Mouse (Mus musculus) ES-E14 (cell line): Measurements from ENCODE around the gene Dctn2. TPM values are rescaled to one million over a fixed set of nuclear protein-coding genes. Genes with fewer than 3 reads are reported as not detected.
A peak's percentile ranks its signal among the peaks of the same experiment; 100 is the strongest.

Experiments used
- DNase-seq: peaks from one replicate; pipeline ENCODE4 v3.0.0-alpha.2; 2013; ENCODE audit warnings: low read depth, low spot score
- H3K27ac ChIP-seq: 2 replicates; pipeline ENCODE4 v1.5.1; 2012; ENCODE audit warnings: low read depth, mild to moderate bottlenecking, low read length, moderate library complexity, mixed read lengths; ENCODE audit not compliant: poor library complexity, insufficient read depth, severe bottlenecking
- H3K36me3 ChIP-seq: 2 replicates; pipeline ENCODE4 v1.6.1; 2012; ENCODE audit warnings: mild to moderate bottlenecking, low read length, moderate library complexity, mixed read lengths; ENCODE audit not compliant: control insufficient read depth, poor library complexity, insufficient read depth, severe bottlenecking
- H3K4me1 ChIP-seq, 2 experiments: fragments of 150-350 bp in 1 of 2; sonication (generic) in 1 of 2; 2 replicates each; pipeline ENCODE4 v1.6.1; 2012; ENCODE audit warnings: low read length in 2 of 2, mild to moderate bottlenecking in 1 of 2, mixed read lengths in 1 of 2; ENCODE audit not compliant: control insufficient read depth in 2 of 2, insufficient read depth in 2 of 2, poor library complexity in 1 of 2
- H3K4me3 ChIP-seq, 2 experiments: fragments of 150-350 bp in 1 of 2; sonication (generic) in 1 of 2; 2 replicates each; pipeline ENCODE4 v1.5.1; 2012; ENCODE audit warnings: low read length in 2 of 2, low read depth in 1 of 2, mild to moderate bottlenecking in 1 of 2, mixed read lengths in 1 of 2; ENCODE audit not compliant: insufficient read depth in 1 of 2, poor library complexity in 1 of 2, severe bottlenecking in 1 of 2
- H3K9ac ChIP-seq: 2 replicates; pipeline ENCODE4 v1.6.1; 2012; ENCODE audit warnings: low read depth, mild to moderate bottlenecking, low read length, mixed read lengths; ENCODE audit not compliant: poor library complexity, insufficient read depth, severe bottlenecking
- H3K9me3 ChIP-seq: fragments of 150-350 bp; sonication (generic); 2 replicates; pipeline ENCODE4 v1.6.1; 2012; ENCODE audit warnings: low read depth, mild to moderate bottlenecking, low read length; ENCODE audit not compliant: control insufficient read depth, insufficient read depth
- CHD2 ChIP-seq: IDR thresholded peaks from 2 replicates; pipeline ENCODE4 v1.6.1; 2014; ENCODE audit warnings: mild to moderate bottlenecking, low read depth, low read length, inconsistent platforms
- HCFC1 ChIP-seq: IDR thresholded peaks from 2 replicates; pipeline ENCODE4 v1.6.1; 2012; ENCODE audit warnings: low read length, inconsistent platforms, borderline replicate concordance; ENCODE audit not compliant: insufficient read depth
- MAFK ChIP-seq: IDR thresholded peaks from 2 replicates; pipeline ENCODE4 v1.6.1; 2014; ENCODE audit warnings: mild to moderate bottlenecking, low read depth, low read length, inconsistent platforms; ENCODE audit not compliant: insufficient read depth
- ZC3H11A ChIP-seq: IDR thresholded peaks from 2 replicates; pipeline ENCODE4 v1.6.1; 2012; ENCODE audit warnings: low read depth, mild to moderate bottlenecking, inconsistent platforms, low read length, borderline replicate concordance
- ZNF384 ChIP-seq: IDR thresholded peaks from 2 replicates; pipeline ENCODE4 v1.6.1; 2012; ENCODE audit warnings: low read depth, low read length, inconsistent platforms
- in situ Hi-C, 2 experiments: fragments of 600-800 bp; cut with MboI; formaldehyde crosslinking; loops; one replicate each; pipeline ENCODE4 v1.15.1; 2025; ENCODE audit warnings: low sequenced_read_pairs in 2 of 2, inconsistent platforms in 1 of 2; ENCODE audit not compliant: unreplicated experiment in 2 of 2
- total RNA-seq: library from RNA; depleted of rRNA; stranded (reverse); fragments of 300-350 nt; gene quantifications from 2 replicates; pipeline ENCODE4 v1.2.3, GENCODE M21; 2012; rRNA removed

The Dctn2 gene
- total RNA-seq = 139 and 157 TPM in 2 replicates

DNA sequence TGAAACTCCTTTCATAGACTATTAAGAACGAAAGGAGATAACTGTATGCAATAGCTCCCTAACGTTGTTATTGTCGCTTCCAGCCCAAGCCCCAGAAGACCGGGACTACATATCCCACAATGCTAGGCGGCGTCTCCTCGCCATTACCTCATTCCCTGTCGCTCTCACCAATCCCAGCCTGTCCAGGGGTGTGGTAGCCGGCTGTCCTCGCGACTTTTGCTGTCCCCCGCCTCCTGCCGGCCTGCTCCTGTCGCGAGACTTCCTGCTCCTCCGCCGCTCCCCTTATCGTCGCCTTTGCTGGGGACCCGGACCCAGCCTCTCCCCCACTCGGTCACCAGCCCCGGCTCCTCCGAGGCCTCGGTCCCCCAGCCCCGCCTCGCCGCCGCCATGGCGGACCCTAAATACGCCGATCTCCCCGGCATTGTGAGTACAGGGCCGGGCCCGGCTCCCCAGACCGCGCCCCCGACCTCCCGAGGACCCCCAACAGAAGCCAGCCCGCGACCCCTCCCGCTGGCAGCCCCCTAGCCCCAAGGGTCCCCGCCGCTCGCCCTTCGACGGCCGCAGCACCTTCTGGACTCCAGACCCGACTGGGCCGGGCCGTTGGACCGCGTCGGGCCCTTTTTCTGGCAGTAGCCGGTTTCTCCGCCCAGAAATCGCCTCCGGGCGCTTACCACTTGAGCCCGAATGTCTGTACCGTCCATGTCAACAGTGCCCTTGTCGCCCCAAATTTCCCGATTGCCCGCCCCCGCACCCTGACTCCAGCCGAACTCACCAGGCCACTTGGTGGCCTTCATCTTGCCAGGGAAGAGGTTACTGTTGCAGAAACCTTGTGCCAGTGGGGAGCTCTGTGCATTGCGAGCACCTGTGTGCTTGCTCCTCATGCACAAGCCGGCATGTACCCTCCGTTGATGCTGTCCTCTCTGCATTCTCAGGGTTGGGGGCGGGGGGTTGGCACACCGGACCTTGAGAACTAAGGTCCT, at the start of gene Dctn2:
Dctn2 (plus strand) TSS at position 257 of the 980 bp plus-strand sequence.
- Histone ChIP-seq H3K4me3 (peak within 1 kb of the TSS; percentile 79 to 85), H3K27ac (peak within 1 kb of the TSS; percentile 28), H3K4me1 (peaks cover 13 to 34% of the 10 kb centered on the region in 2 experiments), H3K9me3 (no peaks in the 10 kb centered on the region), H3K9ac (peak within 1 kb of the TSS; percentile 90), H3K36me3 (peaks cover 12% of the 10 kb centered on the region; the same call in 1 of the 2 replicates)
- peak; percentile 90 for DNase-seq
- in situ Hi-C loops = no loop called here
- peak; percentile 91 for TF ChIP-seq HCFC1
- TF ChIP-seq ZNF384 = no peak
- TF ChIP-seq ZC3H11A = no peak
- no peak for TF ChIP-seq MAFK
- peak; percentile 96 for TF ChIP-seq CHD2

- no peak for TF ChIP-seq ZC3H11A
- no peak for TF ChIP-seq ZNF384
- no peak for TF ChIP-seq MAFK
- TF ChIP-seq CHD2 = no peak
- no peak for TF ChIP-seq HCFC1
- no peaks in the 10 kb centered on the region for H3K9me3 ChIP-seq
- in situ Hi-C loops = no loop called here
- H3K9ac ChIP-seq = no peak overlapping the region
- H3K36me3 ChIP-seq = no peaks in the 10 kb centered on the region
- H3K4me3 ChIP-seq = no peak overlapping the region
- H3K27ac ChIP-seq = no peak overlapping the region
- peaks cover 5 to 7% of the 10 kb centered on the region in 2 experiments; a peak in 3 of 4 replicates for H3K4me1 ChIP-seq
- DNase-seq = no peak
Measured at GRCm38 (mm10) chr10:127216456-127216855, 49.7 kb upstream of the Dctn2 start.

GRCm38 (mm10) chr10:127217177-127217576, 49.0 kb upstream of the Dctn2 start:
- no peak for TF ChIP-seq CHD2
- no peak for TF ChIP-seq HCFC1
- TF ChIP-seq MAFK = no peak
- no peak for TF ChIP-seq ZC3H11A
- TF ChIP-seq ZNF384 = no peak
- H3K4me1 ChIP-seq = peaks cover 5 to 7% of the 10 kb centered on the region in 2 experiments; a peak in 3 of 4 replicates
- DNase-seq = no peak
- H3K36me3 ChIP-seq = no peaks in the 10 kb centered on the region
- no peak overlapping the region for H3K27ac ChIP-seq
- no peak overlapping the region for H3K4me3 ChIP-seq
- H3K9me3 ChIP-seq = no peaks in the 10 kb centered on the region
- in situ Hi-C loops = no loop called here
- H3K9ac ChIP-seq = no peak overlapping the region

- in situ Hi-C loops = no loop called here
- H3K4me3 ChIP-seq = peak overlapping the region in 1 of 2 experiments; percentile 11; a peak in 1 of 4 replicates
Measured at GRCm38 (mm10) chr10:127218339-127218738, 47.8 kb upstream of the Dctn2 start.

More at GRCm38 (mm10) chr10:127218339-127218738, 47.8 kb upstream of the Dctn2 start:
- no peak overlapping the region for H3K9ac ChIP-seq
- H3K27ac ChIP-seq = no peak overlapping the region
- TF ChIP-seq ZNF384 = no peak
- TF ChIP-seq CHD2 = no peak
- TF ChIP-seq HCFC1 = no peak
- TF ChIP-seq ZC3H11A = no peak
- TF ChIP-seq MAFK = no peak
- peaks cover 5 to 12% of the 10 kb centered on the region in 2 experiments; a peak in 3 of 4 replicates for H3K4me1 ChIP-seq
- no peaks in the 10 kb centered on the region for H3K36me3 ChIP-seq
- no peak for DNase-seq
- H3K9me3 ChIP-seq = no peaks in the 10 kb centered on the region
